Mouse (Mus musculus) lung, postnatal 10 days (tissue): ENCODE data around the gene Rubcnl.

Experiments used
- DNase-seq: peaks from one replicate; pipeline ENCODE4 v3.0.0; 2021

Gene Rubcnl

DNA sequence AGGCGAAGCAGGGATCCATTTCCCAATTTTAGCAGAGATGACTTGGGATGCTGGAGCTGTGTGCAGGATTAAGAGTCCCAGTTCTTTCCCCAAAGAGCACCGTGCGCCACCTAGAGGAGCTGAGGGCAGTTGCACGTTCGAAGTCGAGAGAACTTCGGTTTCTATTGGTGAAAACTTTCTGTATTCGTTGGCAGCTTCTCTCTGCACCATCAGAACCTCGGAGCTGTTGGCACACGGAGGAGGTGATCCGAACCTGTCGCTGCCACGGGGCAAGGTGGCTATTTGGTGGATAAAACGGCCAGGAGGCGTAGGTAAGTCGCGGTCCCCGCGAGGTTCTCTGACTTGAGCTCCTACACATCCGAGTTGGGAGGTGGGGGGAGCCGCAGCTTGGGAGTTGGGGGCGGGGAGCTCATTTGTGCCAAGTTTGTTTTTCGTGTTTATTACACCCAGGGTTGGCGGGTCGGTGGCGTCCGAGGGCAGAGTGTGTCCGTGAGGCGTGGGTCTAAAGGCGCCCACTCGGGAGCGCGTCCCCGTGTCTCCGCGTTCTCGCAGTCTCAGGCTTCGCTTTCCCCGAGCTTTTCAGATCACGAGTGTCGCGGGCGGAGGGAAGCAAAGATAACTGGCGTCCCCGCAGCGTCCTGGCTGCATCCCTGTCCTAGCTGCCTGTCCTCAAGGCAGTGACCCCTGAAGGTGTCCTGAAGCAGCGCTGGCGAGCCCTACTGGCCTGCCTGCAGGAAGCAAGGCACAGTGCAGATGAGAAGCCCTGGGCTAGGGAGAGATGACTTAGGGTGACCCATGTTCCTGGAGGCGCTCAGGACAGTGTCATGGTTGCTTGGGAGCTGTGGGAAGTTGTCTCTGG is at the start of gene Rubcnl:
TSS of gene Rubcnl (plus strand) at position 172 of the 859 bp plus-strand sequence.
- peak; percentile 85 for DNase-seq

DNA sequence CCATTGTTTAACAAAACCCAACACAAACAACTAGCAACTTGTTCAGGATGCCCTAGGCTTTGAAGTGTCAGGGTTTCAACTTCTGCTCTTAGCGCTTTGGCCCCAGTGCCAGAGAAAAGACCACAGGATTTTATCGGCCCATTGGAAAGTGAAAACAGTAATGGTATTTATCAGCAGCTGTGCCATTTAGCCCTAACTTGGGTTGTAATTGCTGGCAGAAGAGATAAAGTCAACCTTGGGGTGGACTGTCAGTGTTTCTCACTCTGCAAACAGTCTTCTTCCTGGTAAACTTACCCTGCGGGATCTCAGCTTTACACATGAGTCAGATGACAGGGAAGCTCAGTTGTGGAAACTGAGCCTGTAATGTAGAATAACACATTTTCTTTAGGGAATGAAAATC is 43.6 kb upstream of the Rubcnl start:
- DNase-seq: no peak

GRCm38 (mm10) chr14:74972687-74973086 is 43.1 kb upstream of the Rubcnl start:
- DNase-seq: no peak

GRCm38 (mm10) chr14:74974136-74974651 is 41.6 kb upstream of the Rubcnl start:
- DNase-seq: peak; percentile 45

DNA sequence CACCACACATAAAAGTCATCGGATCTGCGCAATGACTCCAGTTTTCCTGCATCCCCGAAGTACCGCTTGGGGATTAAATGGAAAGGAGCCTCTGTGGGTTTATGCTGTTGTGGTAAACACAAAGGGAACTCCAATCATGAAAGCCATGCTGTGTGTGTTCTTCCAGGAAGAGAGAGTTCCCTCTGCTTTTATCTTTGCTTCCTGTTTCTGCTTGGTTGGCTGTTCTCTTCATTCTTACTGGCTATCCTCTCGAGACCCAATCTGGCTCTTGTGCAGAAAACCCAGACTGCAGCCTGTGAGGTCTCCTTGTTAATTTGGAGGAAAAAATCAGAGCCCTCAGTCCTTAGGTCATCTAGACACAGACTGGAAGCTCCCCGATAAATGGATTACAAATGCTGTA is 38.9 kb upstream of the Rubcnl start:
- DNase-seq: no peak

GRCm38 (mm10) chr14:74981016-74981415 is 34.8 kb upstream of the Rubcnl start:
- DNase-seq: no peak

DNA sequence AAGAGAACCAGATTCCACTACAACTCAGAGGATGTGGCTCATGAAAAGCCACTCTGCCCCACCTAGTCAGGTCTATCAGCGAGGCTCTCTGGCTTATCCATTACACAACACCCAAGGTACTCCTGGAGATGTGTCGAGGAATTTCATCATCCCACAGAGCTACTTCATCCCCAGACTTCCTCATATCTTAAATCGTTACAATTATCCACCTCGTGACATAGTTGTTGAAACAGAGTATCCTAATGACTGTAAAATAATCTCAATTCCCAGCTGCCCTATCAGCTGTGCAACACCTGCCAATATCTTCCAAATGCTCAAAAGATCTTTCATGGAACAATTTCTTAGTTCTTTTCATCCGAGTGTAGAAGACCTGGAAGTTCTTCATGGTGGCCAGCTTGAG is 32.7 kb upstream of the Rubcnl start:
- no peak for DNase-seq

GRCm38 (mm10) chr14:74984817-74985391 is 30.9 kb upstream of the Rubcnl start:
- no peak for DNase-seq

- no peak for DNase-seq
These were observed 30.2 kb upstream of the Rubcnl start for GRCm38 (mm10) chr14:74985658-74986057.

- no peak for DNase-seq
These were observed 29.3 kb upstream of the Rubcnl start for GRCm38 (mm10) chr14:74986527-74986926.

- no peak for DNase-seq
These were observed 26.5 kb upstream of the Rubcnl start for GRCm38 (mm10) chr14:74989322-74989721.

- no peak for DNase-seq
These were observed 25.9 kb upstream of the Rubcnl start for GRCm38 (mm10) chr14:74989909-74990308.

DNA sequence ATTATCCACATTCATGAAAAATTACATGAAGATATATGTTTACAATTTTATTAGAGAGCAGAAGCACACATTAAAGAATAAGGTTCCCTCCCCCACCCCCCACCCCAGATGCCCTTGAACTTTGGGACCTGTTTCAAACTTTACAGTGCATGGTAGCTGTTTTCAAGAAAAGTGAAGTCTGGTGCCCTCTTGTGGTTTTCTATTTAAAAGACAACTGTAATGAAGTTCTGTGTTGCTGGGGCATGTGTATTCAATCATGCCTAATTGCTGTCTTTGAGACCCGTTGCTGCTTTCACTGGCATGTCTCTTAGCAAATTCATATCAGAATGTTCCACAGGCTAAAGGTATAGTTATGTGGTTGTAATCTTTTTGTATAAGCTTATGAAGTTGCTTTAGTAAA is 25.3 kb upstream of the Rubcnl start:
- DNase-seq: peak; percentile 61

GRCm38 (mm10) chr14:74996556-74996955 is 19.3 kb upstream of the Rubcnl start:
- DNase-seq: no peak

GRCm38 (mm10) chr14:74997041-74997440 is 18.8 kb upstream of the Rubcnl start:
- DNase-seq: no peak

GRCm38 (mm10) chr14:75001364-75001763 is 14.5 kb upstream of the Rubcnl start:
- no peak for DNase-seq

GRCm38 (mm10) chr14:75003356-75003755 is 12.5 kb upstream of the Rubcnl start:
- DNase-seq: peak; percentile 30

- no peak for DNase-seq
These were observed 10.2 kb upstream of the Rubcnl start for GRCm38 (mm10) chr14:75005478-75006199.

- no peak for DNase-seq
These were observed 5.5 kb upstream of the Rubcnl start for GRCm38 (mm10) chr14:75010346-75010745.

DNA sequence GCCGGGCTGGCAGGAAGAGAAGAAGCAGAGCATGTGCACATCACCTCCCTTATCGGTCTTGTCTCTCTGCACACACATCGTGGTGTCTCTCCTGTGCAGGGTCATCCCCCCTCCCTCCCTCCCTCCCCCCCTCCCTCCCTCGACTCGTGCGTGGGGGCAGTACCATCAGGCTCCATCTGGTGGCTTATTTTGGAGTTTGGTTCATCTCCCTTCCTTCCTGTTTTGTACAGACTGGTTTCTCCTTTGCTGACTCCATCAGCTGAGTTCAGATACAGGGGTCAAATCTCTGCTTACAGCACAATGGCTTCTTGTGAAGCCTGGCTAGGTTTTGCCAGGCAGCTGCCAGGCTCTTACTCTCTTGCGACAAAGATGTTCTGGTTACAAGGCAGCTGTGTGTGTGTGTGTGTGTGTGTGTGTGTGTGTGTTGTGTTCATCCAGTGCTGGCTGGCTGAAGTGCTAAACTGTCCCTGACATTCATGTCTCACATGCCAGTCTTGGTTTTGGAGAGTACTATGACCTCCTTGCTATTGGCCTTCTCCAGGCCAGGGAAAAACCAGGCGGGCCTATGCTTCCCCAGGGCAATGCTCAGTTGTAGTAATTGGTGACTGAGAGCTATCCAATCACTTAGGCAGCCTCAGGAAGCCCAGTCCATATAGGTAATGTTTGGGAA is 4.7 kb upstream of the Rubcnl start:
- peak; percentile 47 for DNase-seq

- no peak for DNase-seq
These were observed 841 bp downstream of the Rubcnl start for GRCm38 (mm10) chr14:75016715-75017020.

GRCm38 (mm10) chr14:75017277-75017676 is 1.4 kb downstream of the Rubcnl start:
- DNase-seq: no peak
